Mouse (Mus musculus): ENCODE data around the gene Nae1. TPM values are rescaled to one million over a fixed set of nuclear protein-coding genes. Genes with fewer than 3 reads are reported as not detected.

Gene Nae1
- 412 TPM for polyA plus RNA-seq (2014; fragmentation: Illumina TruSeq; extraction: RNeasy Lipid Tissue Mini Kit (QIAGEN cat#74804); ENCODE audit: low replicate concordance)

GRCm38 (mm10) chr8:104533971-104534778 is at the start of gene Nae1, which contains the start of gene Car7:
TSS of gene Nae1 (minus strand) at chr8:104534637.
TSS of gene Car7 (plus strand) at chr8:104534689.

GRCm38 (mm10) chr8:104509061-104510006 is 25.1 kb downstream of the Nae1 start, which contains the start of gene Terb1:
TSS of gene Terb1 (minus strand) at chr8:104509910.

Other genes starting within 250 kb of the Nae1 start
- gene Cmtm2a, start 241.5 kb downstream of the Nae1 start, polyA plus RNA-seq (2014; fragmentation: Illumina TruSeq; extraction: RNeasy Lipid Tissue Mini Kit (QIAGEN cat#74804); ENCODE audit: low replicate concordance), result not detected
- gene Gm45711, start 224.6 kb downstream of the Nae1 start, polyA plus RNA-seq (2014; fragmentation: Illumina TruSeq; extraction: RNeasy Lipid Tissue Mini Kit (QIAGEN cat#74804); ENCODE audit: low replicate concordance), result not detected
- not detected for gene Cmtm1, start 224.5 kb downstream of the Nae1 start, polyA plus RNA-seq (2014; fragmentation: Illumina TruSeq; extraction: RNeasy Lipid Tissue Mini Kit (QIAGEN cat#74804); ENCODE audit: low replicate concordance)
- gene Gm11020, start 213.1 kb downstream of the Nae1 start, polyA plus RNA-seq (2014; fragmentation: Illumina TruSeq; extraction: RNeasy Lipid Tissue Mini Kit (QIAGEN cat#74804); ENCODE audit: low replicate concordance), result not detected
- gene Cmtm2b, start 212.4 kb downstream of the Nae1 start, polyA plus RNA-seq (2014; fragmentation: Illumina TruSeq; extraction: RNeasy Lipid Tissue Mini Kit (QIAGEN cat#74804); ENCODE audit: low replicate concordance), result not detected
- 4.5 TPM for gene Cmtm3, start 195.2 kb downstream of the Nae1 start, polyA plus RNA-seq (2014; fragmentation: Illumina TruSeq; extraction: RNeasy Lipid Tissue Mini Kit (QIAGEN cat#74804); ENCODE audit: low replicate concordance)
- 61.4 TPM for gene Cmtm4, start 138.8 kb downstream of the Nae1 start, polyA plus RNA-seq (2014; fragmentation: Illumina TruSeq; extraction: RNeasy Lipid Tissue Mini Kit (QIAGEN cat#74804); ENCODE audit: low replicate concordance)
- 50.8 TPM for gene Dync1li2, start 91.6 kb downstream of the Nae1 start, polyA plus RNA-seq (2014; fragmentation: Illumina TruSeq; extraction: RNeasy Lipid Tissue Mini Kit (QIAGEN cat#74804); ENCODE audit: low replicate concordance)
- gene Terb1, start 24.7 kb downstream of the Nae1 start, polyA plus RNA-seq (2014; fragmentation: Illumina TruSeq; extraction: RNeasy Lipid Tissue Mini Kit (QIAGEN cat#74804); ENCODE audit: low replicate concordance), result 0.33 TPM
- 0.41 TPM for gene Car7, start 52 bp upstream of the Nae1 start, polyA plus RNA-seq (2014; fragmentation: Illumina TruSeq; extraction: RNeasy Lipid Tissue Mini Kit (QIAGEN cat#74804); ENCODE audit: low replicate concordance)
- gene Pdp2, start 56.8 kb upstream of the Nae1 start, polyA plus RNA-seq (2014; fragmentation: Illumina TruSeq; extraction: RNeasy Lipid Tissue Mini Kit (QIAGEN cat#74804); ENCODE audit: low replicate concordance), result 16.3 TPM
- not detected for gene Cdh16, start 89.8 kb upstream of the Nae1 start, polyA plus RNA-seq (2014; fragmentation: Illumina TruSeq; extraction: RNeasy Lipid Tissue Mini Kit (QIAGEN cat#74804); ENCODE audit: low replicate concordance)
- gene Rrad, start 96.7 kb upstream of the Nae1 start, polyA plus RNA-seq (2014; fragmentation: Illumina TruSeq; extraction: RNeasy Lipid Tissue Mini Kit (QIAGEN cat#74804); ENCODE audit: low replicate concordance), result not detected
- gene Ciao2b, start 107.3 kb upstream of the Nae1 start, polyA plus RNA-seq (2014; fragmentation: Illumina TruSeq; extraction: RNeasy Lipid Tissue Mini Kit (QIAGEN cat#74804); ENCODE audit: low replicate concordance), result 0.85 TPM
- gene Ces2a, start 199.4 kb upstream of the Nae1 start, polyA plus RNA-seq (2014; fragmentation: Illumina TruSeq; extraction: RNeasy Lipid Tissue Mini Kit (QIAGEN cat#74804); ENCODE audit: low replicate concordance), result 157 TPM

All from small intestine, adult 10 weeks (tissue).